Mouse (Mus musculus) olfactory bulb, adult 2 months (tissue): Measurements from ENCODE around the gene Cxcr4. TPM values are rescaled to one million over a fixed set of nuclear protein-coding genes. Genes with fewer than 3 reads are reported as not detected.

ENCODE experiments used
- H3K27ac ChIP-seq: fragments of 200-500 bp; 2 replicates; pipeline ENCODE4 v1.5.1; 2012; ENCODE audit warnings: low read depth, low read length; ENCODE audit not compliant: insufficient read depth
- H3K4me1 ChIP-seq: fragments of 200-500 bp; 2 replicates; pipeline ENCODE4 v1.6.1; 2012; ENCODE audit warnings: low read length; ENCODE audit not compliant: control insufficient read depth, insufficient read depth
- H3K4me3 ChIP-seq: fragments of 200-500 bp; 2 replicates; pipeline ENCODE4 v1.5.1; 2012; ENCODE audit warnings: mild to moderate bottlenecking, low read depth, low read length, moderate library complexity; ENCODE audit not compliant: insufficient read depth
- CTCF ChIP-seq: fragments of 200-500 bp; IDR thresholded peaks from 2 replicates; pipeline ENCODE4 v1.5.1; 2012; ENCODE audit warnings: low read depth, mild to moderate bottlenecking, low read length, moderate library complexity; ENCODE audit not compliant: insufficient read depth
- POLR2A ChIP-seq: fragments of 200-500 bp; IDR thresholded peaks from 2 replicates; pipeline ENCODE4 v1.6.1; 2012; ENCODE audit warnings: mild to moderate bottlenecking, low read depth, low read length, moderate library complexity; ENCODE audit not compliant: insufficient read depth
- WGBS: fragments of 180-500 bp; shearing (Covaris S2); methylation state at CpG from one replicate; pipeline ENCODE4 v1.1.7; 2018; 5-methylcytosine and 5-hydroxymethylcytosine counted together
- polyA plus RNA-seq: library from polyadenylated mRNA; stranded (reverse); fragments of >200 nt; gene quantifications from 2 replicates; pipeline ENCODE4 v1.2.4, GENCODE M21; 2012; ENCODE audit warnings: low replicate concordance; ENCODE audit not compliant: missing spikeins, insufficient read depth, insufficient read length

Gene Cxcr4
- polyA plus RNA-seq, 1 experiment, result not detected

- no peak overlapping the region for H3K27ac ChIP-seq
- H3K4me1 ChIP-seq, result no peaks in the 10 kb centered on the region
- WGBS, result 73% methylated on average over 6 of the region's 6 CpGs
- TF ChIP-seq POLR2A (no peak), CTCF (no peak)
- no peak overlapping the region for H3K4me3 ChIP-seq
These were observed 8.7 kb downstream of the Cxcr4 start for GRCm38 (mm10) chr1:128583279-128583872.

GRCm38 (mm10) chr1:128580321-128580720 lies 11.8 kb downstream of the Cxcr4 start:
- WGBS, result 95% methylated on average over 3 of the region's 3 CpGs

GRCm38 (mm10) chr1:128578454-128578853 lies 13.6 kb downstream of the Cxcr4 start:
- Histone ChIP-seq H3K4me3 (no peak overlapping the region), H3K27ac (no peak overlapping the region), H3K4me1 (no peaks in the 10 kb centered on the region)
- WGBS, result 71% methylated on average over 2 of the region's 2 CpGs
- TF ChIP-seq CTCF (no peak), POLR2A (no peak)

More at GRCm38 (mm10) chr1:128580321-128580720, 11.8 kb downstream of the Cxcr4 start:
- H3K4me1 ChIP-seq, result no peaks in the 10 kb centered on the region
- TF ChIP-seq CTCF, result no peak
- TF ChIP-seq POLR2A, result no peak
- H3K27ac ChIP-seq, result no peak overlapping the region
- H3K4me3 ChIP-seq, result no peak overlapping the region

DNA sequence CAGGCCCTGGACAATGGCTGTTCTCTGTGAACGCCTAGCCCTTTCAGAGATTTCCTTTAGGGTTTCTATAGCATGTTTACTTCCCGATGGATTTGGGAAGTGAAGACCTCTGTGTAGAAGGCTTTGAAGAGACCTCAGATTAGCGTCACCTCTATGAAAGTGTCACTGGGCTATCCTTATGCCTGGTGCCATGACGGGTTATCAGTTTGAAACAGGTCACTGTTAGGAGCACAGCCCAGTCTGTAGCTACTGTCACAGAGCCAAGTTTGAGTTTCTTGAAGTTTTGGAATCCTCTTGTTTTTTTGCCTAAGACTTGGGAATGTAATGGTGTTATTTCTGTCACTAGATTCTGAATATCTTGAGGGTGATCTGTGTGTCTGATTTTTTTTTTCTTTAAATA lies 17.0 kb downstream of the Cxcr4 start:
- no peak for TF ChIP-seq CTCF
- Histone ChIP-seq H3K4me1 (no peaks in the 10 kb centered on the region), H3K27ac (no peak overlapping the region), H3K4me3 (no peak overlapping the region)
- WGBS, result 83% methylated on average over 4 of the region's 4 CpGs

DNA sequence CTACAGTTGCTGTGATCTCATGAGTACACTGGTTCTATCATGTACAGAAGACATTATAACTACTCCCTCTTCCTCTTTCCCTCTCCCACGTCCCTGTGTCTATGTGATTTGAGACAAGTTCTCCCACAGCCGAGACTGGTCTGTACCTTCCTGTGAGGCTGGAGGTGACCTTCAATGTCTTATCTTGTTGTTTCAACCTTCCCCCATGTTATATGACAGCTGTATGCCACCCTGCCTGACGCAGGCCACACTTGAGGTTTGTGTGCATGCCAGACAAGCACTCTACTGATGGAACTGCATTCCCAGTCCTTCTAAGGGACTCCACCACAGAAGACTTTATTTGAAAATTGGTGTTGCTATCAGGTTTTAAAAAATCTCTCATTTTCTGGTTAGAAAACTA lies 21.1 kb downstream of the Cxcr4 start:
- TF ChIP-seq POLR2A, result no peak
- no peak for TF ChIP-seq CTCF
- Histone ChIP-seq H3K4me3 (no peak overlapping the region), H3K4me1 (no peaks in the 10 kb centered on the region), H3K27ac (no peak overlapping the region)
- WGBS, result 95% methylated on average over 3 of the region's 3 CpGs

DNA sequence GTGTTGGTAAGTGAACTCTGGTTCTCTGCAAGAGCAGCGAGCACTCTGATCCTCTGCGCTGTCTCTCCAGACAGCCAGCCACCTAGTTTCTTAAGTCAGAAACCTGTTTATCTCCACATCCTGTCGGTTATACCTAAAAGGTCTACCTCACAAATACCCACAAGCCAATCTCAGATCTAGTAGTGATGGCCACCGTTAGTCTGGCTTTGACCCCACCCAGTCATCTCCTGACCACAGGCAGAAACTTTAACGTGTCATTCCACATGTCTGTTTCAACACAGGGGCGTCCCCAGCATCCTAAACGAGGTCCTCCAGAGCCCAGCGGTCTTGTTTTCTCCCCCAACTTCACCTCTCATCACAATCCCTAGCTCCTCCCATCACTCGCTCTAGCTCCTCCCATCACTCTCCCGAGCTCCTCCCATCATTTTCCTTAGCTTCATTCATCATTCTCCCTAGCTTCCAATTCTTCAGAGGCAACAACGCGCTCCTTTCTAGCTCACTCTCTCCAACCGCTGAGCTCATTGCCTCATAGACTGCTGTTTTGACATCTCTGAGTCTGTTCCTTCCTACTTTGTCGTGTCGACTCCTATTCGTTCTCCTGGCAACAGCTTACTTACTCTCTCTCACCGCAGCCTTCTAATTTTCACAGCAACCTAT lies 22.0 kb downstream of the Cxcr4 start:
- Histone ChIP-seq H3K4me1 (no peaks in the 10 kb centered on the region), H3K27ac (no peak overlapping the region), H3K4me3 (no peak overlapping the region)
- 63% methylated on average over 17 of the region's 17 CpGs for WGBS
- no peak for TF ChIP-seq CTCF
- no peak for TF ChIP-seq POLR2A

DNA sequence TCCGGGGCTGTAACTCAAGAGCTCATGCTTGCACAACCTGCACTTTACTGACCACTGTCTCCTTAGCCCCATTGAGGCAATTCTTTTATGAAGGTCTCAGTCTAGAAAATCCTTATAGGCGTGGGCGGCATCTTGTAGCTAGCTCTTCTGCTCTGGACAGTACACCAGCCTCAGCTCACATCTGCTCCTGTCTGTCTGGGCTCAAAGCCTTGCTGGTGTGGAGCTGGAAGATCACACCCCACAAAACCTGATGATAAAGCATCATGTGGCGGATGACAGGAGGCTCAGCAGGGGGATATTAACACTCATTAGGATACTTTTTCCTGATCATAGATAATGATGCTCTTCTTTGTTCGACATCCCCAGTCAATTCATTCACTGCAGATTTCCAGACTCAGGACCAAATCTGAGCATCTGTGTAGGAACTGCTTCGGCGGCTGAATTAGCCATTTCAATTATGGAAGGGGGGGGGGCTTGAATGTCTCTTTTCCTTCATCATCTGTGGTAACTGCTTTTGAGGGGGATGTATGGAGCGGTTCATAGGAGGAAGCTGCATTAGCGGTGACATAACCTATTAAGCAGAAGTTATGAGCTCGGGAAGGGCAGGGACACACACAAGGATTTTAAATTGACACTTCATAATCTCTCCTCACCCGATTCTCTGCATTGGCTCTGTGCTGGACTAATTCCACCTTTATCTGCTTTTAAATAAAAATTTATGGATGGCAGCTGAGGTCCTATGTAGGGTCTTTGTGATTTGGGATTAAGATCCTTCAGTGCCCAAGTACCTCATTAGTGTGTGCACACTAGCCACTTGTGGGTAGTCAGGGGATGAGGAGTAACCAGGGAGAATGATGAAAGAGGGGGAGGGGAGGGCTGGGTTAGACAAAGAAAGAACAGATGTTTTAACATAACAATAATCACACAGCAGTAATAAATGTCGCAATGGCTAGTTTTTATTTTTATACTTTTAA lies 24.6 kb downstream of the Cxcr4 start:
- no peak overlapping the region for H3K4me3 ChIP-seq
- H3K27ac ChIP-seq, result no peak overlapping the region
- H3K4me1 ChIP-seq, result no peaks in the 10 kb centered on the region
- no peak for TF ChIP-seq CTCF
- no peak for TF ChIP-seq POLR2A
- whole genome bisulfite sequencing, result 71% methylated on average over 12 of the region's 12 CpGs

- peaks cover 6% of the 10 kb centered on the region; the same call in 1 of the 2 replicates for H3K4me1 ChIP-seq
- 90% methylated on average over 3 of the region's 3 CpGs for WGBS
- H3K4me3 ChIP-seq, result no peak overlapping the region
- no peak overlapping the region for H3K27ac ChIP-seq
- TF ChIP-seq POLR2A (no peak), CTCF (no peak)
These were observed 28.2 kb downstream of the Cxcr4 start for GRCm38 (mm10) chr1:128563905-128564304.
